Mouse (Mus musculus) CH12.LX (cell line): ENCODE measurements around the gene Ccdc157. TPM values are rescaled to one million over a fixed set of nuclear protein-coding genes. Genes with fewer than 3 reads are reported as not detected.

ENCODE experiments used
- DNase-seq: peaks from one replicate; pipeline ENCODE4 v3.0.0-alpha.2; 2013; ENCODE audit errors: extremely low read depth
- H3K27ac ChIP-seq: 2 replicates; pipeline ENCODE4 v1.5.1; 2012; ENCODE audit warnings: low read depth, mild to moderate bottlenecking, control low read depth, moderate library complexity; ENCODE audit not compliant: insufficient read depth
- H3K27me3 ChIP-seq: replicated peaks from 2 replicates; pipeline ENCODE3; 2012; ENCODE audit warnings: inconsistent platforms
- H3K36me3 ChIP-seq, 2 experiments: replicated peaks in 1 of 2; 2 replicates each; pipeline versions ENCODE3 to v1.6.1; 2012; ENCODE audit warnings: inconsistent platforms in 1 of 2, low read length in 1 of 2, mild to moderate bottlenecking in 1 of 2, mixed read lengths in 1 of 2, moderate library complexity in 1 of 2; ENCODE audit not compliant: control insufficient read depth in 1 of 2, insufficient read depth in 1 of 2
- H3K4me1 ChIP-seq, 2 experiments: 2 replicates each; pipeline ENCODE4 v1.6.1; 2012; ENCODE audit warnings: inconsistent platforms in 1 of 2, moderate library complexity in 1 of 2; ENCODE audit not compliant: insufficient read depth in 2 of 2, control insufficient read depth in 1 of 2
- H3K4me2 ChIP-seq: 2 replicates; pipeline ENCODE4 v1.6.1; 2012; ENCODE audit warnings: low read depth, mild to moderate bottlenecking, control low read depth; ENCODE audit not compliant: poor library complexity, insufficient read depth, severe bottlenecking
- H3K4me3 ChIP-seq, 3 experiments: fragments of 150-350 bp in 1 of 3; sonication (generic) in 1 of 3; replicated peaks in 1 of 3; 2 replicates each; pipeline versions ENCODE3 to v1.5.1; 2011 to 2012; ENCODE audit warnings: low read depth in 2 of 3, low read length in 2 of 3, mild to moderate bottlenecking in 2 of 3, moderate library complexity in 2 of 3, control low read depth in 1 of 3, improper control_type of control experiment in 1 of 3, inconsistent platforms in 1 of 3, mixed read lengths in 1 of 3; ENCODE audit not compliant: poor library complexity in 1 of 3
- H3K79me2 ChIP-seq: replicated peaks from 2 replicates; pipeline ENCODE4 v1.6.1; 2012; ENCODE audit warnings: mild to moderate bottlenecking, moderate library complexity; ENCODE audit not compliant: control insufficient read depth, poor library complexity, insufficient read depth, severe bottlenecking; ENCODE audit errors: extremely low read depth
- H3K9ac ChIP-seq: 2 replicates; pipeline ENCODE4 v1.6.1; 2012; ENCODE audit warnings: low read depth, mild to moderate bottlenecking, control low read depth, moderate library complexity; ENCODE audit not compliant: insufficient read depth
- H3K9me3 ChIP-seq: replicated peaks from 2 replicates; pipeline ENCODE3; 2012; ENCODE audit warnings: low read length, inconsistent platforms, mixed read lengths
- BHLHE40 ChIP-seq: IDR thresholded peaks from 2 replicates; pipeline ENCODE4 v1.6.1; 2011; ENCODE audit warnings: mild to moderate bottlenecking, low read depth, low read length, improper control_type of control experiment
- CHD2 ChIP-seq: IDR thresholded peaks from 2 replicates; pipeline ENCODE4 v1.6.1; 2011; ENCODE audit warnings: low read length, improper control_type of control experiment
- E2F4 ChIP-seq: IDR thresholded peaks from 2 replicates; pipeline ENCODE4 v1.6.1; 2011; ENCODE audit warnings: low read depth, low read length, improper control_type of control experiment; ENCODE audit not compliant: insufficient replicate concordance
- EP300 ChIP-seq: IDR thresholded peaks from 2 replicates; pipeline ENCODE4 v1.6.1; 2011; ENCODE audit warnings: low read length, improper control_type of control experiment
- GABPA ChIP-seq: IDR thresholded peaks from 2 replicates; pipeline ENCODE4 v1.6.1; 2012; ENCODE audit warnings: low read depth, low read length, improper control_type of control experiment, inconsistent platforms; ENCODE audit not compliant: insufficient replicate concordance
- JUN ChIP-seq: IDR thresholded peaks from 2 replicates; pipeline ENCODE4 v1.6.1; 2011; ENCODE audit warnings: low read depth, mild to moderate bottlenecking, low read length, improper control_type of control experiment, moderate library complexity; ENCODE audit not compliant: insufficient read depth
- MAFK ChIP-seq: IDR thresholded peaks from 2 replicates; pipeline ENCODE4 v1.6.1; 2011; ENCODE audit warnings: low read length, improper control_type of control experiment; ENCODE audit not compliant: insufficient replicate concordance
- MAZ ChIP-seq: IDR thresholded peaks from 2 replicates; pipeline ENCODE4 v1.6.1; 2012; ENCODE audit warnings: low read depth, mild to moderate bottlenecking, inconsistent platforms, low read length, improper control_type of control experiment, moderate library complexity
- MEF2A ChIP-seq: IDR thresholded peaks from 2 replicates; pipeline ENCODE4 v1.6.1; 2014; ENCODE audit warnings: low read depth, mild to moderate bottlenecking, inconsistent platforms, low read length, improper control_type of control experiment, borderline replicate concordance
- MXI1 ChIP-seq: IDR thresholded peaks from 2 replicates; pipeline ENCODE4 v1.6.1; 2011; ENCODE audit warnings: mild to moderate bottlenecking, low read depth, low read length, improper control_type of control experiment
- NELFE ChIP-seq: IDR thresholded peaks from 2 replicates; pipeline ENCODE4 v1.6.1; 2011; ENCODE audit warnings: low read depth, low read length, improper control_type of control experiment
- PAX5 ChIP-seq: IDR thresholded peaks from 2 replicates; pipeline ENCODE4 v1.6.1; 2012; ENCODE audit warnings: low read length, inconsistent platforms, mixed read lengths
- POLR2A ChIP-seq: IDR thresholded peaks from 2 replicates; pipeline ENCODE4 v1.6.1; 2011; ENCODE audit warnings: low read depth, mild to moderate bottlenecking, improper control_type of control experiment, low read length
- POLR2AphosphoS2 ChIP-seq: IDR thresholded peaks from 2 replicates; pipeline ENCODE4 v1.6.1; 2011; ENCODE audit warnings: low read depth, low read length, improper control_type of control experiment
- RAD21 ChIP-seq: IDR thresholded peaks from 2 replicates; pipeline ENCODE4 v1.6.1; 2011; ENCODE audit warnings: low read depth, mild to moderate bottlenecking, low read length, improper control_type of control experiment, moderate library complexity
- RCOR1 ChIP-seq: conservative IDR thresholded peaks from 2 replicates; pipeline ENCODE4 v1.6.1; 2012; ENCODE audit warnings: low read depth, mild to moderate bottlenecking, inconsistent platforms, low read length, improper control_type of control experiment
- SIN3A ChIP-seq: IDR thresholded peaks from 2 replicates; pipeline ENCODE4 v1.6.1; 2012; ENCODE audit warnings: low read length, improper control_type of control experiment, inconsistent platforms
- UBTF ChIP-seq: IDR thresholded peaks from 2 replicates; pipeline ENCODE4 v1.6.1; 2012; ENCODE audit warnings: low read depth, mild to moderate bottlenecking, inconsistent platforms, low read length, improper control_type of control experiment, moderate library complexity
- USF1 ChIP-seq: IDR thresholded peaks from 2 replicates; pipeline ENCODE4 v1.6.1; 2014; ENCODE audit warnings: low read depth, mild to moderate bottlenecking, inconsistent platforms, low read length, improper control_type of control experiment
- ZKSCAN1 ChIP-seq: IDR thresholded peaks from 2 replicates; pipeline ENCODE4 v1.6.1; 2012; ENCODE audit warnings: low read depth, inconsistent platforms, low read length, improper control_type of control experiment, borderline replicate concordance
- dilution Hi-C: fragments of 300-500 bp; cut with MboI; formaldehyde crosslinking; loops from 2 replicates; pipeline ENCODE4 v1.14.3; 2020; ENCODE audit warnings: low sequenced_read_pairs; ENCODE audit not compliant: extremely low pct_unique_long_range_greater_than_20kb, extremely low pct_ligation_motif_present
- in situ Hi-C: fragments of 300-500 bp; cut with MboI; formaldehyde crosslinking; loops from 3 replicates; pipeline ENCODE4 v1.14.3; 2019; ENCODE audit warnings: low sequenced_read_pairs, low pct_ligation_motif_present, low pct_unique_long_range_greater_than_20kb, mixed read lengths
- polyA plus RNA-seq: library from polyadenylated mRNA; unstranded; fragments of >175 nt; gene quantifications from 2 replicates; pipeline ENCODE4 v1.2.1, GENCODE M21; 2012; ENCODE audit warnings: low read depth; ENCODE audit not compliant: insufficient read length
- total RNA-seq, 2 experiments: library from RNA; depleted of rRNA; stranded (reverse); fragments of 300-350 nt in 1 of 2; fragments of >200 nt in 1 of 2; gene quantifications; 2 replicates each; pipeline ENCODE4 v1.2.3; 2012 to 2014

The Ccdc157 gene
- total and polyA plus RNA-seq, 3 experiments, result 2.3 to 4.4 (median 4.0) TPM

GRCm38 (mm10) chr11:4190677-4191076 lies 30.6 kb upstream of the Ccdc157 start:
- in situ Hi-C loops, result no loop called here
- DNase-seq, result no peak
- H3K9me3 ChIP-seq, result no peaks in the 10 kb centered on the region
- H3K36me3 ChIP-seq, result peaks cover 0 to 38% of the 10 kb centered on the region in 2 experiments
- H3K79me2 ChIP-seq, result peaks cover 24% of the 10 kb centered on the region
- dilution Hi-C loops, result no loop called here
- H3K4me3 ChIP-seq, result no peak overlapping the region
- H3K4me2 ChIP-seq, result no peak overlapping the region
- TF ChIP-seq E2F4 (no peak), SIN3A (no peak), USF1 (no peak), GABPA (no peak), MEF2A (no peak), UBTF (no peak), ZKSCAN1 (no peak)
- H3K4me1 ChIP-seq, result peaks cover 21 to 84% of the 10 kb centered on the region in 2 experiments
- H3K9ac ChIP-seq, result no peak overlapping the region
- H3K27ac ChIP-seq, result no peak overlapping the region
- no peaks in the 10 kb centered on the region for H3K27me3 ChIP-seq

- no peak overlapping the region for H3K27ac ChIP-seq
- DNase-seq, result no peak
- no peak overlapping the region for H3K4me2 ChIP-seq
- TF ChIP-seq MXI1, result no peak
- no peak for TF ChIP-seq USF1
- TF ChIP-seq RCOR1, result no peak
- TF ChIP-seq NELFE, result no peak
- TF ChIP-seq PAX5, result no peak
- no peak for TF ChIP-seq MAFK
- no peak for TF ChIP-seq ZKSCAN1
- no peak for TF ChIP-seq POLR2AphosphoS2
- TF ChIP-seq CHD2, result no peak
- no peak for TF ChIP-seq BHLHE40
- TF ChIP-seq RAD21, result no peak
- no peak for TF ChIP-seq JUN
- no peak for TF ChIP-seq EP300
- TF ChIP-seq POLR2A, result no peak
- no peak for TF ChIP-seq MAZ
- dilution Hi-C loops (no loop called here), in situ Hi-C loops (no loop called here)
- no peaks in the 10 kb centered on the region for H3K27me3 ChIP-seq
- no peak overlapping the region for H3K9ac ChIP-seq
- H3K36me3 ChIP-seq, result peaks cover 0 to 39% of the 10 kb centered on the region in 2 experiments
- peaks cover 19% of the 10 kb centered on the region for H3K79me2 ChIP-seq
- H3K9me3 ChIP-seq, result no peaks in the 10 kb centered on the region
- peaks cover 12 to 71% of the 10 kb centered on the region in 2 experiments for H3K4me1 ChIP-seq
- H3K4me3 ChIP-seq, result no peak overlapping the region
Observed at GRCm38 (mm10) chr11:4189182-4189581, 29.1 kb upstream of the Ccdc157 start.
